Mouse (Mus musculus) layer of hippocampus, postnatal 25 days (tissue): ENCODE data around the gene Eif3k. TPM values are rescaled to one million over a fixed set of nuclear protein-coding genes. Genes with fewer than 3 reads are reported as not detected.

Source experiments
- DNase-seq, 2 experiments: peaks; one replicate each; pipeline ENCODE4 v3.0.0; 2022; ENCODE audit warnings: mixed read lengths in 2 of 2, low spot score in 1 of 2; ENCODE audit errors: extremely low spot score in 1 of 2
- total RNA-seq, 2 experiments: library from RNA; stranded (reverse); gene quantifications; 2 replicates each; pipeline ENCODE4 v1.2.3; 2021

Eif3k gene
- total RNA-seq, 2 experiments from 2014 or later, result 179 to 185 TPM

GRCm38 (mm10) chr7:28961584-28961926 lies 20.1 kb downstream of the Eif3k start:
- no peak for DNase-seq

- DNase-seq, result no peak
These were observed 21.2 kb downstream of the Eif3k start for GRCm38 (mm10) chr7:28960354-28961046.

GRCm38 (mm10) chr7:28959505-28960045 lies 22.1 kb downstream of the Eif3k start:
- no peak for DNase-seq

GRCm38 (mm10) chr7:28958770-28959169 lies 22.9 kb downstream of the Eif3k start:
- DNase-seq, result no peak

GRCm38 (mm10) chr7:28957997-28958725 lies 23.5 kb downstream of the Eif3k start:
- no peak for DNase-seq

- DNase-seq, result no peak
These were observed 24.4 kb downstream of the Eif3k start for GRCm38 (mm10) chr7:28957286-28957685.

- no peak for DNase-seq
These were observed 25.4 kb downstream of the Eif3k start for GRCm38 (mm10) chr7:28956270-28956669.

- no peak for DNase-seq
These were observed 26.3 kb downstream of the Eif3k start for GRCm38 (mm10) chr7:28955295-28955897.

- no peak for DNase-seq
These were observed 26.9 kb downstream of the Eif3k start for GRCm38 (mm10) chr7:28954773-28955172.

- DNase-seq, result no peak
These were observed 27.9 kb downstream of the Eif3k start for GRCm38 (mm10) chr7:28953476-28954376.

- no peak for DNase-seq
These were observed 28.9 kb downstream of the Eif3k start for GRCm38 (mm10) chr7:28952786-28953185.

- DNase-seq, result no peak
These were observed 29.9 kb downstream of the Eif3k start for GRCm38 (mm10) chr7:28951764-28952163.

- no peak for DNase-seq
These were observed 31.2 kb downstream of the Eif3k start for GRCm38 (mm10) chr7:28950346-28951037.

GRCm38 (mm10) chr7:28949298-28949697 lies 32.4 kb downstream of the Eif3k start:
- no peak for DNase-seq

GRCm38 (mm10) chr7:28948746-28949145 lies 32.9 kb downstream of the Eif3k start:
- no peak for DNase-seq

GRCm38 (mm10) chr7:28946271-28946610 lies 35.4 kb downstream of the Eif3k start:
- DNase-seq, result no peak

GRCm38 (mm10) chr7:28945416-28946270 lies 36.0 kb downstream of the Eif3k start:
- DNase-seq, result no peak

GRCm38 (mm10) chr7:28944756-28945415 lies 36.8 kb downstream of the Eif3k start:
- no peak for DNase-seq
